Mouse (Mus musculus) thymus, postnatal 4 days (tissue): Measurements from ENCODE around the gene Asphd1.

Source experiments
- DNase-seq: peaks from one replicate; pipeline ENCODE4 v3.0.0; 2021

The Asphd1 gene

DNA sequence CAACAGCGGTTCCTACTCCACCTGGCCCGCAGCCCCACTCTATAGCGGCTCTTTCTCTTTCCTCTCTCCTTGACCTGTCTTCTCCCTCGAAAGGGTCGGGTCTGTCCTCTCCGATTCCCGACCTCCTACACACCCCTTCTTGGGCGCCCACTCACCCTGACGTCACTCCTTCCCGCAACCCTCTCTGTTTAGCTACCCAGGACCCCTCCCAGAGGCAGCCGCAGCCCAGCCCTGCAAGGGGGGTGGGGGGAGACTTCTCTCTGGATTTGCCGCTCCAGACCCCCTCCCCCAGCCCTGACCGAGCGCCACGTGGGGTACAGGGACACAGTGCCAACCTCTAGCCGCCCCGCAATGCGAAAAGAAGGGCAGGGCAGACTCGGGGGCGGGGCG, at the start of gene Asphd1:
Asphd1 (minus strand) TSS at position 180 of the 390 bp plus-strand sequence.
- DNase-seq = no peak

DNA sequence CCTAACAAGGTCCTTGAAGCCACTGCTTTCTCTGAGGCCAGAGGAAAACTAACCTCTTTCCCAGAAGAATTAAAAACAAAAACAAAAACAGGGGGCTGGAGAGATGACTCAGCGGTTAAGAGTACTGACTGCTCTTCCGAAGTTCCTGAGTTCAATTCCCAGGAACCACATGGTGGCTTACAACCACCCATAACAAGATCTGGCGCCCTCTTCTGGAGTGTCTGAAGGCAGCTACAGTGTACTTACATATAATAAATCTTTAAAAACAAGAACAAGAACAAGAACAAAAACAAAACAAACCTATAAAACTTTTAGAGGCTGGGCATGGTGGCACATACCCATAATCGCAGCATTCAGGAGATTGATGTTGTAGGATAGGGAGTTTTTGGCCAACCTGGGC, 47.1 kb upstream of the Asphd1 start:
- DNase-seq = peak; percentile 57

DNA sequence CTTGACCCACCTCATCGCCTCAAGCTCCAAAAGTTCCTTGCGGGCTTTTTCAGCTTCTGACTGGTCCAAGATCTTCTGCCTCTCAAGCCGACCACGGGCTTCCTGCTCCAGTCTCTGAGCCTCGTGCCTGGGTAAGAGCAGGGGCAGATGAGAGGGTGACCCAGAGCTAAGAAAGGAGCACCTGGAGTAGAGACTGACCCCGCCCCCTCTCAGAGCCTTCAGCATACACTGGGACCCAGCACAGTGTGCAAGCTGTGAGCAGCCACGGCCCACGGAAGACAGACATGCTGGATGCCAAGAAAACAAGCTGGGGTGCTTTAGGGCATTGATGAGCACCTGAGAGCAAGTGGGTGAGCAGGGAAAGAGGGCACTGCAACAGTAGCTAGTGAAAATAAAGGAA, 39.4 kb upstream of the Asphd1 start:
- peak; percentile 72 for DNase-seq

DNA sequence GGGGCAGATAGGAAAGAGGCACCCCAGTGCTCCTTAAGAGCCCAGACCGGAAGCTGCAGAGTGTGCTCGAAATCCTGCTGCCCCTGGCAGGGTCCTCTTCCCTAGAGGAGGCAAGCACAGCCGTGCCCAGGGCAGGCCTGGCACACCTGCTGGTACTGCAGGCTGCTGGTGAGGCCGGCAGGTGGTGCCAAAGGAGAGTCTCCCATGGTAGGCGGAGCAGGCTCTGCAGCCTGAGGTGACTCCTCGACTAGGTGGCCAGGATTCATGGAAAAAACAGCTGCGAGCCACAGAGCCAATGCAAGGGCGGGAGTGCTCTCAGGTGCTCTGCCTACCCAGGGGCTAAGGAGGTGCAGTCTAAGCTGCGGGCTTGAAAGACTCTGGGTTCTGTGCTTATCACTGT, 36.9 kb upstream of the Asphd1 start:
- peak; percentile 71 for DNase-seq

DNA sequence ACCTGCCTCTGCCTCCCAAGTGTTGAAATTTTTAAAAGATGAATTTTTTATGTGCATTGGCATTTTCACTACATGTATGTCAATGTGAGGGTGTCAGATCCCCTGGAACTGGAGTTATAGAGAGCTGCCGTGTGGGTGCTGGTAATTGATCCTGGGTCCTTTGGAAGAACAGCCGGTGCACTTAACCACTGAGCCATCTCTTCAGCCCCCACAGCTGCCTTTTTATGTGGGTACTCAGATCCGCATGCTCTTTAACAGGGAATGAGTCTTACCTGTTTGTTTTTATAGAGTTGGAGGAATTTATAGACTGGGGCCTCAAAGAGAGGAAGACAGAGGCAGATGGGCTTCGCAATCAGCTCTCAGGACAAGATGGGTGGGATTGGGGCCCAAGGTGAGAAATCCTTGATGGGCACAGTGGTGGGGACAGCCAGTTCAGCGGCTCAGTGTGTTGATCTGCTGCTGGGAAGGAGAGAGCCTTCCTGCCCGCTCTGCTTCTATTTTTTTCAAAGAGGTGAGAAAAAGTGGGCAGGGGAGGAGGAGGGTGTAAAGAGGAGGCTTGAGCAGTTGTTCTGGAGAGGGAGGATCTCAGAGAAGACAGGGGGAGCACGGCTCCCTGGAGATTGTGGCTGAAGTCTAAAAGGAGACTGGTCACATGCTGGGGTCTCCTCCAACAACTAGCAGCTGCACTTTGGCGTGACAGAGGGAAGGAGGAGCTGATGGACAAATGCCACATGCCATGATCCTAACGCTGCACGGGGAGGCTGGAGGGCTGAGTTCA, 35.5 kb upstream of the Asphd1 start:
- DNase-seq = no peak

DNA sequence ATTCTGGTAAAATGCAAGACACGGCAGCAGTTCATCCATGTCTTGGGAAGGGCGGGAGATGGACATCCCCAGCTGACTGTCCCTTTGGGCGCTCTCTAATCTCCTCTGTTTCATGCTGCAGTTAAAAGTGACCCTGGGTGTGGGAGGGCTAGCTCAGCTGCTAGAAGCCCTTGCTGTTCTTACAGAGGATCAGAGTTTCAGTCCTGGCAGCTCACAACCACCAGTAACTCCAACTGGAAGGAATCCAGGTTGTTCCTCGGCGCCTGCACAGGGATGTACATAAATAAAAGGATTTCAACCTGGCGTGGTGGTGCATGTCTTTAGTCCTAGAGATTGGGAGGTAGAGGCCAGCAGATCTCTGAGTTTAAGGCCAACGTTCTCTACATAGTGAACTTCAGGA, 33.7 kb upstream of the Asphd1 start:
- DNase-seq = no peak

DNA sequence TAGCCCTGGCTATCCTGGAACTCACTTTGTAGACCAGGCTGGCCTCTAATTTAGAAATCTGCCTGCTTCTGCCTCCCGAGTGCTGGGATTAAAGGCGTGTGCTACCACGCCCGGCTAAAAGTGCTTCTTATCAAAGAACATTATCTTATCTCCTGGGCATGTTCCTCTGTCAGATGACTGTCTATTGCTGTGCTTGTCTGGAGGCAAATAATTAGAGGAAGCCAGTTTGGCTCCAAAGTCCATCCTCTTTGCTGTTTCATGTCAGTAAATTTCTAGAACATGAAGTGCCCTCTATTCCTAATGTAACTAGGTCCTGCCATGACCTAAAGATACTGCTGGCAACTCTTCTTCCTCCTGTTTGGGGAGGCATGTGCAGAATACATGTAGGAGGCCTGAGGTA, 32.7 kb upstream of the Asphd1 start:
- no peak for DNase-seq

DNA sequence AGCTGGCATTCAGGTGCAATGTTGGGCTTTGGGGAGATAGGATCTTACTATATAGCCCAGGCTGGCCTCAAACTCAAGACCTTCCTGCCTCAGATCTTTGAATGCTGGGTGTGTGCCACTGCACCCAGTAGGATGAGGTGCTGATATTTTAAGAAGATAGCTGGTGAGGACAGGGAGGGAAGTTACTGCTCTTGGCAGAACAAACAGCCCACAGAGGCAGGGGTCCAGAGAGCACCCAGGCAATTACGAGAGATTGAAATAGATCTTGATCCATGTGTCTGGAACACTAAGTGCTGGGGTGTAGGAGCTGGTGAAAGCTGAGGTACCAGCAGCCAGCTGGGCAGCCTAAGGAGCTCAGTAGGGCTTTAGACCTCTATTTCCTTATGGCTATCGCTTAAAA, 32.2 kb upstream of the Asphd1 start:
- no peak for DNase-seq

DNA sequence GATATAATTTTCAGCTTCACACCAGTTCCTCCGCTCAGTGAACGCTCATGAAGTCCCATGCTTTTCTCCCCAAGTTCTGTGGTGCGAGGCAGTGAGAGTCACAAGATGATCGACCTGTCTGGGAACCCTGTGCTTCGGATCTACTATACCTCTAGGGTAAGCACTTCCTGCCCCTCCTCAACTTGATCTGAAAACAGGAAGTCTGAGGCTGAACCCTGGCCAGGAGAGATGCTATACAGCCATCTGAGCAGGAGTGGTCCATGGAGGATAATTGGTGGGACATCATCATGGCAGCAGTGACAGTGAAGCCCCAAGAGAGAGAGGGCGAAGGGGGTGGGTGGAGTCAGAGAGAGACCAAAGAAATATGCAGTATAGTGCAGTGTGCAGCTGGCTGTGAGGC, 29.5 kb upstream of the Asphd1 start:
- no peak for DNase-seq

DNA sequence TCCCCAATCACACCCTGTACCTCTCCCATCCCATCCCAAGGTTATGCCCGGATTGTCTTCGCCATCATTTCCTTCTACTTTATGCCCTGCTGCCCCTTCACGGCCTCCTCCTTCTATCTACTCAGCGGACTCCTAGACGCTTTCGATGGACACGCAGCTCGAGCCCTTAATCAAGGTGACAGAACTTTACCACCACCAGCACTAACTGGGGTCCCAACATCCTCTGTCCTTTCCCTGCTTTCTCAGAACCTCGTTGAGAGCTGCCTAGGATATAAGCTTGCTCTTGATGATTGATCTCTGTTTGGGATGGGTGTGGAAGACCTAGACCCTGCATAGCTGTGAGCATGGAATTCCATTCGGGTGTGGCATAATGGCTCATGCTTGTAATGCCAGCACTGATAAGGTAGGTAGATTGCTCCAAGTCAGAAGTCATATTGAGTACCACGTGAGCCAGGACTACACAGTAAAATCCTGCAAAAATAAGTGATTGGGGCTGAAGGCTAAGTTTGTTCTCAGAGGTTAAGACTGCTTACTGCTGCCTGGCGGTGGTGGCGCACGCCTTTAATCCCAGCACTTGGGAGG, 27.6 kb upstream of the Asphd1 start:
- DNase-seq = no peak

DNA sequence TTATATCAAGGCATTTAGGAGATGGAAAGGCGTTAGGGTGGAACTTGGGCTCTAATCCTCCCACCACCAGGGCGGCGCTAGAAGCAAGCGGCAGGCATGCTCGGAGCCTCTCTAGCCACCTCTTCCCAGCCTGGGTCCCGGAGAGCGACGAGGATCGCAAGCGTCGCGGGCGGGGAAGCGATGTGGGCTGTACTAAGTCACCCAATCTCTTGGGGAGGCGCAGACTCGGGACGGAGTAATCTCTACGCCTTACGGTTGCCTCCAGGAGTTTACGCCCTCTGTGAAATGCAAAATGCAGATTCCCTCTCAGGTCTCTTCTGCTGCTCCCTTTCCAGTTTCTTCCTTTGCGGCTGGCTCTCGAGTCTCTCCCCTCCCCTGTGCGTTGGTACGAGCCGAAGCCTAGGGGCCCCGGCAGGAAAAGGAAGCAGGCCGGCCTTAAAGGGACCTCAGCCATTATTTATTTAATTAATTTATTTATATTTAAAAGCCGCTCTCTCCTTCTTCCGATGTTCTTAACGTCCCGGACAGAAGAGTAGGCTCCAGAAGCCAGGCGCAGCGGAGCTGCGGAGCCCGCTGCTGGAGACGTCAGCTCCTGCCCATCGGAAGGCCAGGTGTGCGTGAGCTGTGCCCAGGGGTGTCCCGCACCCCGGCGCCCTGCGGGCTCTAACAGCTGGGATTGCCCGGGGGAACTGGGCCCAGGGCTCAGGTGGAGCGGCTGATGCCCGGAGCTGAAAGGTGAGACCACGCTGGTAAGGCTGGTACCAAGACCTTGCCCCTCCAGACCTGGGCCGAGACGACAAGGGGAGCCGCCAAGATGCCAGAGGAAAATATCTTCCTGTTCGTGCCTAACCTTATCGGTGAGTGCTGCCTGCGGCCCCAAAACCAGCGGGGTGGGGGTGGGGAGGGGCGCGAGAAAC, 26.8 kb upstream of the Asphd1 start, which contains the start of gene Cdiptos:
Cdiptos (minus strand) TSS at position 149 of the 917 bp plus-strand sequence.
- DNase-seq = peak; percentile 99

DNA sequence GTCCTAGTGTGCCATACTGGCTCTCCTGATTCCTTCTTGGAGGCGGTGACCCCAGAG, 26.3 kb upstream of the Asphd1 start, which contains the start of gene Cdipt:
Cdipt (plus strand) TSS at position 22 of the 57 bp plus-strand sequence.
- no peak for DNase-seq

DNA sequence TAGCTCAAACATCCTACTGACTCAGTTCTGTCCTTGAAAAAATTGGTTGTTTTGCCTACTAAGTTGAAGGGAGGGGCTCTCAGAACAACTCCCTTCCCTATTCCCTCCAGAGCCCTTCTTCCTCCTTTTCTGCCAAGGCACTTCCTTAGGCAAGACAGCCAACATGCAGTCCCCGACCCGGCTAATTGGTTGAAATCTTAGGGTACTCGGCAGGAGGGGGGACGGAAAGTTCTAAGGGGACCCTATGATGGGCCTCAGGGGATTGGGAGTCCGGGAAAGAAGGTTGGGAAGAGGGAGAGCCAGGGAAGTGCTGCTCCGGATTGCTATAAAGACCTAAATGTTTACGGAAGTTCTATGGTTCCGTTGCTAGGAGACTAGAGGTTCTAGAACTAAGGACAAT, 26.1 kb upstream of the Asphd1 start:
- no peak for DNase-seq

DNA sequence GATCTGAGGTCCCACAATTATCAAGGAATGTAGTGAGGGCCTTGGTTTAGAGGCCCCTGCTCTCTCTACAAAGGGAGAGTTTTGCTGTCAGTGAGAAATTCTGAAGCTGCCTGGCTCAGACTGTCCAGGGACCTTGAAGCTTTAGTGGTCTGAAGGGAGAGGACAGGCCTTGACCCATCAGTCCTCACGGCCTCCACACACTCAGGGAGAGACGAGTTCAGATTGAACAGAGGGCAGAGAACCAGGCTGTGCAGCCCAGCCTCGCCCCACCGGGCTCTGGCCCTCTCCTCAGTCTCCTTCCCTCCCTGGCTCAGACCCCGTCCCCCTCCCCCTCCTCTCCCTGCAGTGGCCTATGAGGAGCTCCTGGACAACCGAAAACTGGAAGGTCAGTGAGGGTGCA, 18.0 kb upstream of the Asphd1 start:
- DNase-seq = no peak

DNA sequence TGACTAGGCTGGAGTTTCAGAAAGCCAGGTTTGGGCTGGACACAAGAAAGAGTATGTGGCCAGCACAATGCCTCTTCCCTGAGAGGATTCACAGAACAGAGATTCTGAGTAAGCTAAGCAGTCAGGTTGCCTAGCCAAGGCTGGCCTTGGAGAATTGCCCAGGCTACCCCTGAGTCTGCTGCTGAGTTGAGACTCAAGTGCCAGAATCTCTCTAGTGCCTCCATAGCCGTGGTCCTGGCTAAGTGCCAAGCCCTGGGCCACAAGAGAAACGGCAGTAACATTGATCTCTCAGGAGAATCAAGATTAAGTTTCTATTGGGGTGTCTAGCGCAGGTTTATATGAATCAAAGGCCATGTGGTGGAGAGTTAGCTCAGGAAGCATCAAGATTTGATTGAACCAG, 16.2 kb upstream of the Asphd1 start:
- no peak for DNase-seq

DNA sequence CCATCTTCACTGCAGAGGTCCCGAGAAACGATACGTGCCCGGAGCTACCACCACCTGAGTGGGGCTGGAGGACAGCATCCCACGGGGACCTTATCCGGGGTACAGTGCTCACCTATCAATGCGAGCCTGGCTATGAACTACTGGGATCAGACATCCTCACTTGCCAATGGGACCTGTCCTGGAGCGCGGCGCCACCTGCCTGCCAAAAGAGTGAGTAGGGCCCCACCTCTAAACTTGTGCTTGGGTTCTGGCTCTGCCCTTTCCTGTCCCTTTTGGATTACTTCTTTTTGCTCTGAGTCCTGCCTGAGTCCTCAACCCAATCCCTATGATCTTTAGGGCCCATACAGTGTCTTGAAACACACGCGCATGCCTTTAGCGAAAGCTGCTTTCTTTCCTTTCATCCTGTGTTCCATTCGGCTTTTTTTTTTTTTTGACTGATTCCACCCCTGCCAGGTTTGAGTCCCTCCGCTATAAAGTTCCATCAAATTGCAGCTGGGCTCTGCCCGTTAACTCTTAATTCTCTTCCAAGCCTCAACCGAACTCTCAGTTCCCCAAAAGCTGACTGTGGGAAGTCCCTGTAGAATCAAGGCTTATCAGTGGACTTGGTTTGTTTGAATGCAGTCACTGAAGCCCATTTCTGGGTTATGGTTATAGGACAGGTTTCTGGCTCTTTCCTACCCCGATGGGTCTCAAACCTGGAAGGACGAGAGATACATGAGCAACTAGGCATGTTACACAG, 14.3 kb upstream of the Asphd1 start:
- peak; percentile 73 for DNase-seq

DNA sequence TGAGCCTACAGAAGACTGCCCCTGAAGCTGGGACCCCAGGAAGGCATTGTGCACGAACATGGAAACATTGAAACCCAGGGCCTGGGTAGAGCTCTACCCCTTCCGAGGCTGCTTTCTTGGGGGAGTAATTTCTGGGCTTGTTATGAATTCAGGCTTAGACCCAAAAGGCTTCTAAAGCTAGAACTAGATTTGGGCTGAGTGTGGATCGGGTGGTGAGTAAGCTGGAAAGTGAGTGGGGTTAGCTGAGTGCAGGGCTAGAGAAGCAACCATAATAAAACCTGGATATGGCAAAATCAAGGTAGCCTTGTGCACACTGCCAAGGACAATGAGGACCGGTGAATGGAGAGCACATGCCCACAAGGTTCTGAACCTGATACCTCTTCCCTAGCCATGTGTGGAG, 12.6 kb upstream of the Asphd1 start:
- DNase-seq = no peak

DNA sequence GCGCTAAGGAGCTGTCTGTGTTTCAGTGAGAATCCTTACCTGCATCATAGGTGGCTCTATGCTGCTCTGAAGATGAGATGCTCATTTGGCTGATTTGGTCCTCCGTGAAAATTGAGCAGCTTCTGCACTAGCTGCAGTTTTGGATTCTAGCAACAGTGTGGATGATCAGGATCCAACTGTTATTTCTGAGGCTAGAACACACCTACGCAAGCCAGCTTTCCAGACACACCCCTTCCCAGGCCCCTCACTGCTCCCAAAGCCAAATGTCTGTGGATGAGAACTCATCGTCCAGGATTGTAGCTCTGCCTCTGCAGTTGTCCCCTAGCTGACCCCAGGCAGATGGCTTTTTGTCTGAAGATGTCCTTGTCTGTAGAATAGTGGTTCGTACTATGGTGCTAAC, 11.7 kb upstream of the Asphd1 start:
- DNase-seq = no peak

DNA sequence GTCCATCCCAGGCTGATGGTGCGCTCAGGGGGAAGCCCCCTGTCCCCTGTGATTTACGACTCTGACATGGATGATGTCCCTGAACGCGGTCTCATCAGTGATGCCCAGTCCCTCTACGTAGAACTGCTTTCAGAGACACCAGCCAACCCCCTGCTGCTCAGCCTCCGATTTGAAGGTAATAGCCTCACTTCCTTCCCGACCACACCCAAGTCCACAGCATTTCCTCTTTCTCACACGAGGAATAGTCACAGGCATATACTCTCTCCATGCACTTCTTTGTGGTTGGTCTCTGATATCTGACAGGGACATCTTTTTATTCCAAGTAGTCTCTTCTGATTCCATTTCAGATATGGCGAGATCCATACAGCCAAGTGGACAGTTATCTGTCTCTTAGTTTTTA, 10.4 kb upstream of the Asphd1 start:
- DNase-seq = no peak

DNA sequence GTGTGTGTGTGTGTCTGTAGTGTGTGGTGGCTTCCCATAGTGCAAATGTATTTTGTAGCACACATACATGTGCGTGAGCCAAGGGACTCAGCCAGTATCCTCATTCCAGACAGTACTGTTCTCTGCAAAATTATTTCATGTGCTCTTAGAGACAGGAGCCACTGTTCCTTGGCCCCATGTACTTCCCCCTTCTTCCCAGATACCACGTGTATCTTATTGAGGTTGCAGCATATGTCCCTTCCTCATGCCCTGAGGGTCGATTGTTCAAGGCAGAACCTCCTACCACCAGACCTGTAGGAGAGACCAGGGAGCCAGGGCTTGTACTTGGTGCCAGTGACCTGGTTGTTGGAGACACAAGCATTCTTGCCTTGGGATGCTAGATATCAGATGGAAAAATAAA, 5.7 kb upstream of the Asphd1 start:
- no peak for DNase-seq

DNA sequence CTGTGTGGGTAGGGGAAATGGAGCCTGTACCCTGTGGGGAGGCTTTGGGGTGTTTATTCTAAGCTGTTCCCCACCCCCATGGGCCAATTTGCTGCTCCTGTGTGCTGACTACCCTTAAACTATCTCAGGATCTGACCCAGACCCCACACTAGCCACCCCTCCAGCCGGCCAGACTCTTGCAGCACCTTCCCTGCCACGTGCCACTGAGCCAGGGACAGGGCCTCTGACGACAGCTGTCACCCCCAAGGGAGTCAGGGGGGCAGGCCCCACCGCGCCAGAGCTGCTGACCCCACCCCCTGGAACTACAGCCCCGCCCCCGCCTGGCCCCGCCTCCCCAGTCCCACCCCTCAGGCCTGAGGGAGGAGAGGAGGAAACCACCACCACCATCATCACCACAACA, 3.3 kb upstream of the Asphd1 start:
- peak; percentile 46 for DNase-seq

DNA sequence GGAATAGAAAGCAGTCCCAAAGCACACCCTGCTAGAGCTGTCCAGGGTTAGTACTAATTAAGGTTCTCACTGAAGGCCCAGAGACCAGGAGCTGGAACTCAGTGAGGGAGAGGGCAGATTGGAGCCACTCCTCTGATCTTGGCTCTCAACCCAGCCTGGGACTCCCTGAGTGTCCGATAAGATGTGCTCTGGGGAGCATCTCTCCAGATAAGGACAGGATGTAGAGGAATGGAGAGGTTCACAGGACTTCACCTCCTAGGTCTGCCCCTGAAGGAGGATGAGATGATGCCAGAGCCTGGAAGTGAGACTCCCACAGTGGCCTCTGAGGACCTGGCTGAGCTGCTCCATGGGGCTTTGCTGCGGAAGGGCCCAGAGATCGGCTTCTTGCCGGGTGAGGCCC, 2.4 kb upstream of the Asphd1 start:
- no peak for DNase-seq
